Mouse (Mus musculus): ENCODE data around the gene Cacna1c.
"Not testable (repeated sequence)": the region's sequence is repeated elsewhere in the genome, so short reads cannot be mapped to it uniquely, and the experiment has no call there.

The Cacna1c gene

GRCm38 (mm10) chr6:119213375-119213774 is 17.2 kb upstream of the Cacna1c start:
- no peak for DNase-seq (ENCODE audit: low spot score in 2 of 2)

- DNase-seq (ENCODE audit: low spot score in 2 of 2) = not testable (repeated sequence)
Measured at GRCm38 (mm10) chr6:119206006-119206405, 9.8 kb upstream of the Cacna1c start.

DNA sequence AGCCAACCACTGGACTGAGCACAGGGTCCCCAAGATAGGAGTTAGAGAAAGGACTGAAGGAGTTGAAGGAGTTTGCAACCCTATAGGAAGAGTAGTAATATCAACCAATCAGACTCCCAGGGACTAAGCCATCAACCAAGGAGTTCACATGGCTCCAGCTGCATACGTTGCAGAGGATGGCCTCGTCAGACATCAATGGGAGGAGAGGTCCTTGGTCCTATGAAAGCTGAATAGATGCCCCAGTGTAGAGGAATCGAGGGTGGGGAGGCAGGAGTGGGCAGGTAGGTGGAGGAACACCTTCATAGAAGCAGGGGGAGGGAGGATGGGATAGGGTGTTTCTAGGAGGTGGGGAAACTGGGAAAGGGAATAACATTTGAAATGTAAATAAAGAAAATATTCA is 8.7 kb upstream of the Cacna1c start:
- no peak for DNase-seq (ENCODE audit: low spot score in 2 of 2)

- DNase-seq (ENCODE audit: low spot score in 2 of 2) = no peak
Measured at GRCm38 (mm10) chr6:119204286-119204685, 8.1 kb upstream of the Cacna1c start.

GRCm38 (mm10) chr6:119201575-119201974 is 5.4 kb upstream of the Cacna1c start:
- no peak for DNase-seq (ENCODE audit: low spot score in 2 of 2)

GRCm38 (mm10) chr6:119200362-119200761 is 4.1 kb upstream of the Cacna1c start:
- no peak for DNase-seq (ENCODE audit: low spot score in 2 of 2)

DNA sequence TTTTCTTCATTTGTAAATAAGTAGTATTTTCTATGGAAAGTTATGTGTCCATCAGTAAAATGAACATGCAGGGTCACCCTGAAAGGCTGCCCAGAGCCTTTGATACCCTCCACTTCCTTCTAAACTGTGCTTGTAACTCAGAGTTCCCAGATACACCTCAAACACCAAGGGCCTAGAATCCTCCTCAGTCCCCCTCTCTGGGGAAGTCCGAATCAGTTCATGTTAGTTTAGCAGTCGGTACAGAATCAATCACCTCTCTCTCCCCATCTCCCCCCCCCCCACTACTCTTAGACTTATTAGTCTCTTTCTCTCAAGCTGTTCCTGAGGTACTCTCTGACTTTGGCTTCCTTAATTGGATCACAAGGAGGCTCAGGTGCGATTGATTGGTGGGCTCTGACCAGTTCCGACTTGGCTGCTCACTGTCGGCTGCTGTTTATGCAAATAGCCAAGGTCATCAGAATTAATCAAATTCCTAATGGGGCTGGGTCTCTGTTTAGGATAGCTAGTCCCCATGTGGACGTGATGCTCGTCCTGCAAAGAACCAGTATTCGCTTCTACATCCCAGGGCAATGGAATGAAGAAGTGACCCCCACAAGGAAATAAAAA is 3.2 kb upstream of the Cacna1c start:
- DNase-seq (ENCODE audit: low spot score in 2 of 2) = no peak

DNA sequence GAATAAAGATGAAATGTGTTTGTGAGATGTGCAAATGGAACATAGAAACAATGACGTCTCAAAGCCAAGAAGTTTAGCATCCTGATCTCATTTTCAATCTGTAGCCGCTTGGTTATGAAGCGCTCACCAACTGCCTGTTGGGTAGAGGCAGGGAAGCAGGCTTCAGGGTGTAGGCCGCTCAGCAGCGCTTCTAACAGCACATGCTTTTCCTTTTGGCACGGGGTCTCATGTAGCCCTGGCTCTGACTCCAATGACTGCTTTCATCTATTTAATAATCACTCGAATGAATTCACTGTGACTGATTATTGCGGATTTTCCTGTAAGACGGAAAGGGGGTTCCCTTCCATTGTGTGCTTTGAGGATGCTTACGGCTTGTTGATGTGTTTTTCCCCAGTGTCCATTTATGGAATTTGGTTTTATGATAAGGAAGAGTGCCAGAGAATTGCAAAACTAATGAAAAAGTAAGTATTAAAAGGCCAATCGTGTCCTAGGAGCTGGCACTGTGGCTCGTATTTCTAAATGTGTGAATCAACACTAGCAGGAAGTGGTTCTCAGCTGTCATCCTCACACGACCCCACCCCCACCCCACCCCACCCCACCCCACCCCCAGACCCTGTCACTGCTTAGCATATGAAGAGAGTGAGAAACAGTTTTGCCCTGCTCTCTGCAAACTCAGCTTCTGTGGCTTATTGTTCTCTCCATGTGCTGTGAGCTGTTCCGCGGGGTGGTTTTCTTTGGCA is 2.5 kb upstream of the Cacna1c start:
- DNase-seq (ENCODE audit: low spot score in 2 of 2) = no peak

DNA sequence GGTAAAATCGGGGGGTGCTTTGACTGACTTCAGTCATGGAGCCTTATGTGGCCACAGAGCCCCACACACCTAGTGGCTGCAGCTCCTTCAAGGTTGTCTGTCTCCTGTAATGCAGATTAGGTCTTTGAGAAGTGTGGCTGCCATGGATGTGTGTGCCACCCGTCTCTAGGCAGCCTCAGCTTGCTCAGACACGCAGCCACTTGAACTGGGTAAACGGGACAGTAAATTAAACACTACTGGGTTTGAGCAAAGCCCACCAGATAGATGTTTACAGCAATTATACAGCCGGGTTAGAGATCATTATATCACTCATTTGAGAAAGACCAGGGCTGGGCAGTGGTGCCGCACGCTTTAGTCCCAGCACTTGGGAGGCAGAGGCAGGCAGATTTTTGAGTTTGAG is 1.6 kb downstream of the Cacna1c start:
- DNase-seq (ENCODE audit: low spot score in 2 of 2) = no peak

DNA sequence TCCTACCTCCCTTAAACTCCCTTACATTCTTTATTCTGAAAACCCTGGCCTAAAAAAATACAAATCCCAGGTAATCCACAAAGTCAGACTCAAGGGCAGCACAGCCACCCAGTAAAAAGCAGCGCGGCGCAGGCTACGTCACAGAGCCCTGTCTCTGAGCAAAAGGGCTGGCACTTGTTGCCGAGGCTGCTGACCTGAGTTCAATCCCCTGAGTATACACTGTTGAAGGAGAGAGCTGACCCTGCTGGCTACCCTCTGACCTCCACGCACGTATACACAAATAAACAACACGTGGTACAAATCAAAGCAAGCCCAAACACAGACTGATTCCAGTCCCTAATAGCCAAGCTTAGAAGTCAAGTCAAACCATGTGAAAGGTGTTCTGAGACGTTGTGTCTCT is 2.1 kb downstream of the Cacna1c start:
- no peak for DNase-seq (ENCODE audit: low spot score in 2 of 2)

GRCm38 (mm10) chr6:119193571-119194154 is 2.6 kb downstream of the Cacna1c start:
- DNase-seq (ENCODE audit: low spot score in 2 of 2) = no peak

DNA sequence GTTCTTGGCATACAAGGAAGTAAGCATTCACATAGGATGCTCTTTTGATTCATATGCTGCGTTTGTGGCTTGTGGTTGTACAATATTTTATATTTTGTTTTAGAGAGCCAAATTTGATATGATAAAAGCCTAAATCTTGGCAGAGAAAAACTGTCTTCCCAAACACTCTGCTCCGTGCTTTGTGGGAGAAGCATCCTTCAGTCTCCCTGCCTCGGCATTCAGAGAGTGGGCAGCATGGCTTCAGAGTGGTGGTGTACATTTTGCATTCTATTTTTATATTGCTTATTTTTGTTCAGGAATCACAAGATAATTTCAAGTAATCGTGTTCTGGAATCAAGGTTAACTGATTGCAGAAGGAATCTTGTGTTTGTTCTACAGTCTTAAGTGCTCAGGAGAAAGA is 4.7 kb downstream of the Cacna1c start:
- DNase-seq (ENCODE audit: low spot score in 2 of 2) = no peak

- no peak for DNase-seq (ENCODE audit: low spot score in 2 of 2)
Measured at GRCm38 (mm10) chr6:119187631-119188030, 8.6 kb downstream of the Cacna1c start.

DNA sequence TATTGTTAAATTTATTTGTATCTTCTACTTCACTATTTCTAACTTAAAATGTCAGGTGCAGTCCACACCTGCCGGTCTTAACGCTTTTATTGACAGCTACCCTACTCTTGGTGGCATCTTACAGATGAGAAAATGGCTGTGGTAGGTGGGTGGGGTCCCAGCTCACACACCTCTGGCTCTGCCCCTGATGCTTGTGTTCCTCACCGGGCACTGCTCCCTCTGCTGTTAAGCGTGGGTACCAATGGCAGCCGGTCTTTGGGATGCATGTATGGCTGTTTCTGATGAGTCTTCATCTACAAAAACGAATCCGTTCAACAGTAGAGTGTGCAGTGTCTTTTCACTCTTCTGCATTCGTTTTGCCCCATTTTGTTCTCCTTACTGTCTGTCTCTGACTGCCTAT is 9.6 kb downstream of the Cacna1c start:
- DNase-seq (ENCODE audit: low spot score in 2 of 2) = no peak

DNA sequence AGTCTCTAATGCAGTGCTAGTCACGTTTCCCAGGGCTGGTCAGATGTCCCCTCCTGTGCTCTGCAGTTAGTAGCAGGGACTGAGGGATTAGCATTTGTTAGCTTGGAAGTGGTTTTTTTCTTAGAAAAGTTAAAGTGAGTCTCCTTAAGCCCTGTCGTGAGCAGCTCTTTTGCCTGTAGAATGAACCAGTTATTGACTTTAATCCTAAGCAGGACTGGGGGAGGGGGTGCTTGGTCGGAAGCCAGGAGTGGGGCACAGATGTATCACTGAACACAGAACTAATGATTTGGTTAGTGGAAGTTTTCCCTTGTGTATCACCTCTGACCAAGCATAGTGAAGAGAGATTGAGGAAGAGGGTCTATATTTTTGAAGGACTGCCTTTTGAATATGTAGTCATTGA is 12.4 kb downstream of the Cacna1c start:
- DNase-seq (ENCODE audit: low spot score in 2 of 2) = no peak

DNA sequence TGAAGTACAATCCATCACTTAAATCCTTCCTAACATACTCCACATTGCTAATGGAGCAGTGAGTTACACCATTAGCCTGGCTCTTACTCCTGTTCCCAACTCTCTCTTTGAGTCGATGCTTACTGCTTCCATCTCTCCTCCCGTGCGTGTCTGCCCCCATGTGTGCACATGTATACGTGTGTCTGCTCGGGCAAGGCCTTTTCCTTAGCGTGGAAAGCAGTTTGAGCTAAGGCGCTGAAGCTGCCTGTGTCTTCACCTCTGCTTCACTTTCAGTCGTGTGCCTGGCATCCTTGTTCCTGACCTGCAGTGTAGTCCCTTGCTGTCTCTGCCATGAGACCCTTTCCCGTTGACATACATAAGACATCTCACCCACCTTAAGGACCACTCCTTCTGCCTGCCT is 14.0 kb downstream of the Cacna1c start:
- no peak for DNase-seq (ENCODE audit: low spot score in 2 of 2)

- no peak for DNase-seq (ENCODE audit: low spot score in 2 of 2)
Measured at GRCm38 (mm10) chr6:119180188-119180587, 16.0 kb downstream of the Cacna1c start.

DNA sequence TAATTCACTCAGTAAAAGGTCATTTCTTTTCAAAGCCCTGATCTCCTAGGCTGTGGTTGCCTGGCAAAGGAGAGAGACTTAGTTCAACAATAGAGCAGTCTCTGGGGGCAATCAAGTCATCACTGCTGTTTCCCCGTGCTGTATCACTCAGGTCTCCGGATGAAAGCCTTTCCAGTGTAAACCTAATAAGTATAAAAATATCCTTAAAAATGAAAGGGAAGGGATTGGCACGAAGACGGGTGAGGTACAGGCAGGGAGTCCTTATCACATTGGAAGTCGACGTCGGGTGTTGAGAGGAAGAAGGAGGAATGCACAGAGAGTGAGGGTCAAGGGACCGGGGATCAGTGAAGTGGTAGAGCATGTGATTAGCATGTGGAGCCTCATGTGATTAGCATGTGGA is 19.1 kb downstream of the Cacna1c start:
- no peak for DNase-seq (ENCODE audit: low spot score in 2 of 2)

DNA sequence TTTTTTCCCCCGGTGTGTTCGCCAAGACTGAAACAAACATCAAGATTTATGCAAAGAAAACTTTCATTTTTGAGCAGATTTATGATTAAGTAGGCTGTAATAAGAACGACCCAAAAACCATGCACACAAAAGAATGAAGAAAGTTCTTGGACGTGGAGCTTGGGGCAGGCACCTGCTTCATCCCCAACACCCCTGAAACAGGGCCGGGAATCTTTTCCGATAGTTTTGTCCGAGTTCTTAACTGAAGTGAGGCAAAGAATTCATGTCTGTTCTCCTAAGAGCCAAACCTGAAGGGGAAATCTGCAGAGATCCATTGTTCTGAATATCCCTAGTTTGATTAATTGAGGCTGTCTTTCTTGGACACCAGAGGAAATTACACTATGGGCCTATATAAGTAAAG is 20.1 kb downstream of the Cacna1c start:
- DNase-seq (ENCODE audit: low spot score in 2 of 2) = no peak

GRCm38 (mm10) chr6:119175078-119175853 is 21.0 kb downstream of the Cacna1c start, which contains the start of gene Dcp1b:
TSS of gene Dcp1b (plus strand) at chr6:119175253.
- DNase-seq (ENCODE audit: low spot score in 2 of 2) = peak; percentile 75 to 85

GRCm38 (mm10) chr6:119174307-119175074 is 21.7 kb downstream of the Cacna1c start:
- DNase-seq (ENCODE audit: low spot score in 2 of 2) = no peak

DNA sequence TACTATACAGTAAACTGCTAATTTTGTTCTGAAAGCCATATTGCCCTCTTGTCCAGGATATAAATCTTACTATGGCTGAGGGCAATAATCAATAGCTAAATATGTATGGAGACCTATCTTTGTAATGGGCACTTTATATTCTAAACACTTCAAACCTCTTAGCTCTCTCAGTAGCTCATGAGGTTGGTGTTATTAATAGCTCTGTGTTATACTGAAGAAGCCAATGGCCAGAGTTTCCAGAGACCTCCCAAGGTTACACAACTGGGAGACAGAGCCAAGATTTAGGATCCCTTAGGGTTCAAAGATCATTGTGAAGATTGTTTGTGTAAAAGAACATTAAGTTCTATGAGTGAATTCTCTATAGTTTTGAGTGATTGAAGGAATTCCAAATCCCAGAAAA is 30.5 kb downstream of the Cacna1c start:
- no peak for DNase-seq (ENCODE audit: low spot score in 2 of 2)

Measured in urinary bladder, postnatal 36 days (tissue).